Mouse (Mus musculus) ZHBTc4 (cell line): ENCODE measurements around the gene Dync1h1.
"Not testable (repeated sequence)": the region's sequence is repeated elsewhere in the genome, so short reads cannot be mapped to it uniquely, and the experiment has no call there.

ENCODE experiments used
- DNase-seq: peaks from one replicate; pipeline ENCODE4 v3.0.0-alpha.2; 2011; ENCODE audit warnings: low read depth, low spot score

The Dync1h1 gene

GRCm38 (mm10) chr12:110695676-110696171 is 94.5 kb downstream of the Dync1h1 start:
- DNase-seq, result peak; percentile 72

- DNase-seq, result peak; percentile 98
Observed at GRCm38 (mm10) chr12:110696173-110696974, 95.1 kb downstream of the Dync1h1 start.

- DNase-seq, result no peak
Observed at GRCm38 (mm10) chr12:110696975-110697400, 95.7 kb downstream of the Dync1h1 start.

- DNase-seq, result no peak
Observed at GRCm38 (mm10) chr12:110697457-110697856, 96.2 kb downstream of the Dync1h1 start.

- peak; percentile 26 for DNase-seq
Observed at GRCm38 (mm10) chr12:110698080-110698479, 96.8 kb downstream of the Dync1h1 start.

GRCm38 (mm10) chr12:110698523-110699170 is 97.4 kb downstream of the Dync1h1 start:
- DNase-seq, result peak; percentile 77

- DNase-seq, result peak; percentile 12
Observed at GRCm38 (mm10) chr12:110699171-110699547, 97.9 kb downstream of the Dync1h1 start.

GRCm38 (mm10) chr12:110700730-110701129 is 99.5 kb downstream of the Dync1h1 start:
- peak; percentile 40 for DNase-seq

GRCm38 (mm10) chr12:110701363-110701762 is 100.1 kb downstream of the Dync1h1 start:
- DNase-seq, result peak; percentile 73

- DNase-seq, result peak; percentile 91
Observed at GRCm38 (mm10) chr12:110702556-110702955, 101.3 kb downstream of the Dync1h1 start, which contains the start of gene Hsp90aa1. Hsp90aa1 (minus strand) TSS chr12:110702728.

- peak; percentile 95 for DNase-seq
Observed at GRCm38 (mm10) chr12:110703008-110703471, 101.8 kb downstream of the Dync1h1 start.

- peak; percentile 68 for DNase-seq
Observed at GRCm38 (mm10) chr12:110703682-110704081, 102.4 kb downstream of the Dync1h1 start.

- not testable (repeated sequence) for DNase-seq
Observed at GRCm38 (mm10) chr12:110705419-110705818, 104.2 kb downstream of the Dync1h1 start.

- DNase-seq, result peak; percentile 81
Observed at GRCm38 (mm10) chr12:110706337-110707231, 105.3 kb downstream of the Dync1h1 start.

- DNase-seq, result no peak
Observed at GRCm38 (mm10) chr12:110707451-110707850, 106.2 kb downstream of the Dync1h1 start.

- peak; percentile 85 for DNase-seq
Observed at GRCm38 (mm10) chr12:110711270-110711669, 110.0 kb downstream of the Dync1h1 start.

- DNase-seq, result peak; percentile 92
Observed at GRCm38 (mm10) chr12:110713784-110714183, 112.5 kb downstream of the Dync1h1 start.

GRCm38 (mm10) chr12:110714215-110714614 is 113.0 kb downstream of the Dync1h1 start:
- DNase-seq, result no peak

- no peak for DNase-seq
Observed at GRCm38 (mm10) chr12:110716004-110716403, 114.8 kb downstream of the Dync1h1 start.
